Mouse (Mus musculus) central nervous system, embryonic 18 days (tissue): ENCODE measurements around the gene Zscan26. TPM values are rescaled to one million over a fixed set of nuclear protein-coding genes. Genes with fewer than 3 reads are reported as not detected.

Source experiments
- polyA plus RNA-seq: library from polyadenylated mRNA; depleted of rRNA; stranded (reverse); fragments of >200 nt; gene quantifications from 2 replicates; pipeline ENCODE4 v1.2.3, GENCODE M21; 2012; rRNA removed

Gene Zscan26
- 39.3 and 43.0 TPM in 2 replicates for polyA plus RNA-seq

DNA sequence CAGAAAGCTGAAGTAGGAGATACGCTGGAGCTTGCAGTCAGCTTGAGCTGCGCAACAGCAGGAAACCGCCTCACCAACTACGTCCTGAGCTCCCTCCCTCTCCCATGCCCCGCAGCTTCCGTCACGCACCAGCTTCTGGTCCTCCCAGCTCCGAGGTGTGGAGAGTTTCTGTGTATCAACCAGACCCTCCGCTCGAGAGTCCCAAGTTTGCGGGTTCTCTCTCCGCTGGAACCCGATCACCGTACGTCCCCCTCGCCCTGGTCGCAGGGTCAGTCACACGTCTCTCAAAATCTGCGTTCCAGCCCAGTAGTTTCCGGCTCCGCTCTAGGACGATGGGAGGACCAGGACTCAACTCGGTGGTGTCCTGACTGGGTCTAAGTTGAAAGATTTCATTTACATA, at the start of gene Zscan26:
Gene Zscan26, minus strand, starts transcription at position 282 of the 400 bp plus-strand sequence.

DNA sequence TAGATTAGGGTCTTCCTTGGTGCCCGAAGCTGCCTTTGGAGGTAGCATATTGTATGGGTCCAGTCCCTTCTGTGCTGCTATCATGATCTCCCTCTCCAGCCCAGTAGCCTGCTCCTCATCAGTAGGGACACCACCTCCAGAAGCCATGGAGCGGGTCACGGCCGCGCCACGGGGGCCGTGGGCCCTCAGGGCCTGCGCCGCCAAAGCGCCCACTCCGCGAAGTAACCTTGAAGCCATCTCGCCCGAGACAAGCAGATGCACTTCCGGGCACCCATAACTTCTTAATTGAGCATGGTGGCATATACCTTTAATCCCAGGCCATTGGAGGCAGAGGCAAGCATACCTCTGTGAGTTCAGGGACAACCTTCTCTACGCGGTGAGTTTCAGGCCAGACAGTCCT, 47.7 kb upstream of the Zscan26 start, which contains the start of gene Gm11273:
Gene Gm11273, minus strand, starts transcription at position 237 of the 400 bp plus-strand sequence.

DNA sequence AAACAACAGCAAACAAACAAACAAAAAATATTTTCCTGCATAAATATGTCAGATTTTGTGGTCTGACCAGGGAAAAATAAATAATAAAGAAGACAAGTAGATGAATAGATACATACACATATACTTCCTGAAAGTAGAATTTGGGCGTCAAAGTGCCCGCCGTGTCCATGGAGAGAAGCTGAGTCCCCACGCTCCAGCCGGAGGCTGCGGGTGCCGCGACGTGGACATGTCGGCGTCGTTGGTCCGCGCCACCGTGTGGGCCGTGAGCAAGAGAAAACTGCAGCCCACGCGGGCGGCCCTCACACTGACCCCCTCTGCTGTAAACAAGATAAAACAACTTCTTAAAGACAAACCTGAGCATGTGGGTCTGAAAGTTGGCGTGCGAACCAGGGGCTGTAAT, 41.5 kb upstream of the Zscan26 start, which contains the start of gene AK157302:
Gene AK157302, plus strand, starts transcription at position 144 of the 400 bp plus-strand sequence.

DNA sequence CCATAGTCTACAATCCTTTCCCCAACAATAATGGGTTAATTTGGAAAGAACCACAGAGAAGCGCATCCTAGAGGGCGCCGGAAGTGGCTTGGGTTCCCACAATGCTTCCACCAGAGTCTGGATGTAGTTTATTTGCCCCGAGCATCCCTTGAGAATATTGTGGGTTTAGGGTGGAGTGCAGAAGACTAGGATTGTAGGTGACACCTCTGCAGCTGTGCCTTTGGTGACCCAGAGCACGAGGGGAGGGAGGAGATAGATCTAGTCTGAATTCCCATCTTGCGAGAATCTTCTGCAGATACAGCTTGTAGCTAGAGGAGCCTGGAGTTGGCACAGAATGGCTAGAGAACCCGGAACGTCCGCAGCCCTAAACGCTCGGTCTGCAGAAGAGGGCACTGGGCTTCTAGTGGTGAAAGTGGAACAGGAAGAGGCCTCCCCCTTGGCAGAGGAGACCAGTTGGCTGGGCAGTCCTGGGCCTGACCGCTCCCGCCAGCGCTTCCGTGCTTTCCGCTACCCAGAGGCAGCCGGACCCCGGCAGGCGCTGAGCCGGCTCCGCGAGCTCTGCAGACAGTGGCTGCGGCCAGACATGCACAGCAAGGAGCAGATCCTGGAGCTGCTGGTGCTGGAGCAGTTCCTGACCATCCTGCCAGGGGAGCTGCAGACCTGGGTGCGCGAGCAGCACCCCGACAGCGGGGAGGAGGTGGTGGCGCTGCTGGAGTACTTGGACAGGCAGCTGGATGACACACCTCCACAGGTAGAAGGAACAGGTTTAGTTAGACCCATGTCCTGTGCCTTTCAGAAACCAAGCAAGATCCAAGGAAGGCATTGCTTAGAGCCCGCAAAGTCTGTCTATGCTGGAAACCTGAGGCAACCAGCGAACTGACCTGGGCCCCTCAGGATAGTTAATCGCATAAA, 25.5 kb upstream of the Zscan26 start, which contains the start of the genes Zkscan4 and Gm10065:
Gene Zkscan4, plus strand, starts transcription at position 149 of the 912 bp plus-strand sequence.
Gene Gm10065, minus strand, starts transcription at position 683 of the 912 bp plus-strand sequence.

DNA sequence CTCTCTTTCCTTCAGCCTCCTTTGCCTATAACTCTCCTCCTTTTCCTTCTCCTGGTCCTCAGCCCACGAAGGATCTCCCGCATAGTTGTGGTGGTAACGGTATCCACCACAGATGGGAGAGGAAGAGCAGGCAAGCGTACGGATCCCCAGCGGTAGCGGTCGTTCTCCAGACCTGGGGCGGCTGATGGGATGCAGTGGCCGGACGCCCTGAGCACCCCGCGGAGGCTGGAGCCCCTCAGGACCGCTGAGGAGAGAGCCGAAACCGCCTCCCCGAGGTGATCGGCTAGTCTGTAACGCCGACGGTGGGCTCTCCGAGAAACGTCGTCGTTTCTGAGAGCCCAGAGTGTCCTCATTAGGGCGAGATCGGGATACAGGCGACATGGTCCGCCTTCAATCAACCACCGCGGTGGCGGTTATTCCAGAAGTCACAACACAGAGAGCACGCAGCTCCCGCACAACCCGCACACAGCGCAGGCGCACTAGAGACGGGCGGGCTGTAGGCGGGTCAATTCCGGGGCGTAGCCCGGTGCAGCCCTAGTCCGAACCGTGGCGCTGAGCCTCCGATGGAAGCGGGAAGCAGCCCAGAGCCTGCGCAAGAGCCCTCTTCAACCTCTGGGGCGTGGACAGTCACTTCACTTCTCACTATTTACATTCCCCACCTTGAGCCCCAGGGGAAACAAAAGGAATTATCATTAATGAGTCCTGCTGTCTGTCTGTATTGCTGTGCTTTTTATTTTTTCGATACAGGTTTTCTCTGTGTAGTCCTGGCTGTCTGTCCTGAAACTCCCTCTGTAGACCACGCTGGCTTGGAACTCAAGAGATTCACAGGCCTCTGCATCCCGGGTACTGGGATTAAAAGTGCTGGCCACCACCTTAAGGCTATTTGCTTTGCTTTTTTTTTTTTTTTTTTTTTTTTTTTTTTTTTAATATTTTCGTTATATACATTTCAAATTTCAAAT, 14.8 kb upstream of the Zscan26 start, which contains the start of gene Nkapl:
Gene Nkapl, minus strand, starts transcription at position 449 of the 959 bp plus-strand sequence.

DNA sequence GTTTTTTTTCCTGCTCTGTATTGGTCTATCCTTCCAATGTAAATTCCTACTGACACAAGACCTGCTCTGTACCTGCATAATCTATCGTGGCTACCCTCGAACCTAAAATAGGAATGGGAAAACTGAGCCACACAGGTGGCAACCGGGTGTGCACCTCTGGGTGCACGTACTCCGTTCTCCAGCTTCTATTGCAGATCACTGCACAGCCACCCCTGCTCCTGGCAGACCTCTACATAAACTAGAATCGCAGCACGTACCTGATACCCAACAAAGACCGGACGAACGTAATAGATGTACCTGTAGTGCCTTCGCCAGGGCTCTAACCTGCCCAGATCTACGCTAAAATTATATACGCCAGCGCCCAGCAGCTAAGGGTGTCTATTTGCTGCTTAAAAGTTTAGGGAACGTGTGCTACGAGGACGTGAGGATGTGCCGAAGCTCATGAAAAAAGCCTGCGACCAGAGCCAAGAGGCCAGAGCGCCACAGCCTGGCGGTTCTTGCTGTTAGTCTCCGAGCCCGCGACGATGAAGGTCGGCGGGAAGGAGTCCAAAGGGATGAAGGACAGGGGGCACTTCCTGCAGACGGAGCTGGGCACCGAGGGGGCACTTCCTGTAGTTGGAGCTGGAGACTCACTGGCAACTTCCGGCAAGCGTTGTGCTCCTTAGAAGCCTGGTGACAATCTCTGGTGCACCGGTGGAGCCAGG, 12.9 kb downstream of the Zscan26 start, which contains the start of gene Pgbd1:
Gene Pgbd1, minus strand, starts transcription at position 556 of the 704 bp plus-strand sequence.

DNA sequence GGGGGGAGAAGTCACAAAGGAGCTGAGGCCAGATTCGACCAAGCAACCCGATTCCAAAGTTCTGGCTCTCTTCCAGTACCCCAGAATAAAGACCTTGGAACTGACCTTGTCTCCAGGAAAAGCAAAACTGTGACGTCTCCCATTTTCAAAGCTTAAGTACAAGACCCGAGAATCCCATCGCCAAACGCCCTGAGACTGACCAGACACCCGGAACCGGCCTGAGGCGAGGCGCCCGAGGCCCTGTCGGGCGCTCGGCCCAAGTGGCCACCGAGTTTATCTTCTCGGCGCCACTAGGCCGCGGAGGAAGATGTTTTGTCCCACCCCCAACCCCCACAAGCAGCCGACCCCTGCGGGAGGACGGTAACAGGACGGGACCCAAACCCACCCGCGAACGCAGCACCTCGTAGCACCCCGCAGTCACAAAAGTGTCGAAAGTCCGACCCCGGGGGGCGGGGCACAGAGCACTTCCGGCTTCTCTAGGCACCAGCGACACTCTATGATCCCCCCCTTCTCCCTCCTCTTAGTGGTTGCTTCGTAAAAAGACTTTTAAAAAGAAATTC, 51.2 kb downstream of the Zscan26 start, which contains the start of gene Zkscan3:
Gene Zkscan3, minus strand, starts transcription at position 469 of the 560 bp plus-strand sequence.

Other genes with a start within 250 kb of the Zscan26 start
- 0.05 and 0.06 TPM in 2 replicates for gene Gpx5, start 161.0 kb downstream of the Zscan26 start, polyA plus RNA-seq
- gene Gpx6, start 141.6 kb downstream of the Zscan26 start, polyA plus RNA-seq: 0.27 and 0.28 TPM in 2 replicates
- not detected in 2 replicates for gene Olfr1367, start 106.8 kb downstream of the Zscan26 start, polyA plus RNA-seq
- 9.0 TPM in 2 replicates for gene Zscan12, start 90.9 kb downstream of the Zscan26 start, polyA plus RNA-seq
- 66.5 and 71.3 TPM in 2 replicates for gene Zkscan3, start 51.0 kb downstream of the Zscan26 start, polyA plus RNA-seq
- gene Pgbd1, start 12.7 kb downstream of the Zscan26 start, polyA plus RNA-seq: 3.7 and 4.3 TPM in 2 replicates
- 0.78 and 0.91 TPM in 2 replicates for gene Nkapl, start 14.8 kb upstream of the Zscan26 start, polyA plus RNA-seq
- 6.5 and 7.1 TPM in 2 replicates for gene Zkscan4, start 25.2 kb upstream of the Zscan26 start, polyA plus RNA-seq
- gene Gm10065, start 25.7 kb upstream of the Zscan26 start, polyA plus RNA-seq: not detected in 2 replicates
- 0.43 and 0.57 TPM in 2 replicates for gene AK157302, start 41.5 kb upstream of the Zscan26 start, polyA plus RNA-seq
- 3.5 and 11.8 TPM in 2 replicates for gene Gm11273, start 47.7 kb upstream of the Zscan26 start, polyA plus RNA-seq
- gene Zkscan8, start 77.4 kb upstream of the Zscan26 start, polyA plus RNA-seq: 7.2 and 7.3 TPM in 2 replicates
- not detected in 2 replicates for gene Olfr1366, start 89.1 kb upstream of the Zscan26 start, polyA plus RNA-seq
- not detected in 2 replicates for gene Olfr1535, start 106.2 kb upstream of the Zscan26 start, polyA plus RNA-seq
- not detected in 2 replicates for gene Olfr1364, start 128.0 kb upstream of the Zscan26 start, polyA plus RNA-seq
- gene Olfr1362, start 160.3 kb upstream of the Zscan26 start, polyA plus RNA-seq: not detected in 2 replicates
- not detected in 2 replicates for gene Olfr11, start 188.8 kb upstream of the Zscan26 start, polyA plus RNA-seq
- gene Olfr1361, start 209.7 kb upstream of the Zscan26 start, polyA plus RNA-seq: not detected in 2 replicates
- not detected in 2 replicates for gene Olfr1360, start 223.7 kb upstream of the Zscan26 start, polyA plus RNA-seq
- gene Olfr1359, start 244.4 kb upstream of the Zscan26 start, polyA plus RNA-seq: not detected in 2 replicates